ENCODE assay signal across 31 mouse cellular contexts in genomic region chr15:70425566-70425965, GRCm38 (mm10).
DNase-seq lines count a peak whose midpoint lies in the region; ATAC-seq and TF ChIP-seq lines count a peak whose summit lies in the region.
"Had no signal": no experiment of that assay in that cellular context is flagged by ENCODE, and none has a peak within 500 bp of the region (broad histone marks: within the 10 kb centered on the region; RNA-seq: fewer than 3 reads in every experiment).

No protein-coding gene starts in this region.

- no peak overlapping the region for H3K27ac ChIP-seq in forebrain, embryonic 14.5 days (ENCODE audit: low read depth, low read length)
- no peak overlapping the region for H3K27ac ChIP-seq in forebrain, embryonic 11.5 days (ENCODE audit: low read depth, low read length)
- no peak overlapping the region for H3K27ac ChIP-seq in midbrain, postnatal 0 days (ENCODE audit: low read depth, low read length)
- H3K27ac ChIP-seq in midbrain, embryonic 13.5 days, result no peak overlapping the region
- no peak overlapping the region for H3K27ac ChIP-seq in heart, embryonic 12.5 days (ENCODE audit: poor library complexity, severe bottlenecking)
- H3K27ac ChIP-seq: embryonic facial prominence, embryonic 13.5 days; forebrain, embryonic 10.5 days; forebrain, embryonic 15.5 days; heart, adult 2 months; heart, embryonic 10.5 days; hindbrain, embryonic 12.5 days had no signal

- WGBS in forebrain, embryonic 14.5 days, result 52% methylated on average over 1 of the region's 1 CpGs
- 65% methylated on average over 1 of the region's 1 CpGs for WGBS in forebrain, embryonic 11.5 days
- WGBS in midbrain, postnatal 0 days, result 37% methylated on average over 1 of the region's 1 CpGs
- WGBS in midbrain, embryonic 13.5 days, result 30% methylated on average over 1 of the region's 1 CpGs
- 78% methylated on average over 1 of the region's 1 CpGs for WGBS in heart, embryonic 12.5 days

- H3K4me3 ChIP-seq in forebrain, embryonic 14.5 days (ENCODE audit: low read depth, low read length), result no peak overlapping the region
- no peak overlapping the region for H3K4me3 ChIP-seq in forebrain, embryonic 11.5 days (ENCODE audit: low read depth, low read length)
- no peak overlapping the region for H3K4me3 ChIP-seq in midbrain, postnatal 0 days (ENCODE audit: low read depth, low read length)
- H3K4me3 ChIP-seq in midbrain, embryonic 13.5 days (replicated peaks), result no peak overlapping the region
- no peak overlapping the region for H3K4me3 ChIP-seq in heart, embryonic 12.5 days
- H3K4me3 ChIP-seq: embryonic facial prominence, embryonic 13.5 days; forebrain, embryonic 10.5 days; forebrain, embryonic 15.5 days; heart, adult 2 months; heart, embryonic 10.5 days; hindbrain, embryonic 12.5 days had no signal

- no peak for ATAC-seq in forebrain, embryonic 14.5 days
- no peak for ATAC-seq in forebrain, embryonic 11.5 days (replicated peaks; ENCODE audit: low FRiP score)
- ATAC-seq in midbrain, postnatal 0 days (ENCODE audit: low FRiP score), result no peak
- no peak for ATAC-seq in midbrain, embryonic 13.5 days
- no peak for ATAC-seq in heart, embryonic 12.5 days (ENCODE audit: insufficient number of reproducible peaks, low FRiP score)
- ATAC-seq: activated CD4-positive, CD25-positive, alpha-beta regulatory T cell, adult 4 months; forebrain, embryonic 15.5 days; hindbrain, embryonic 16.5 days; inflammation-experienced regulatory T-cells, adult 6 months; intestine, embryonic 16.5 days had no signal

- no peaks in the 10 kb centered on the region for H3K27me3 ChIP-seq in forebrain, embryonic 14.5 days (replicated peaks; ENCODE audit: control insufficient read depth, insufficient read depth, low read length)
- no peaks in the 10 kb centered on the region for H3K27me3 ChIP-seq in forebrain, embryonic 11.5 days (ENCODE audit: control insufficient read depth, insufficient read depth, low read length)
- H3K27me3 ChIP-seq in midbrain, postnatal 0 days (ENCODE audit: insufficient read depth, low read length), result no peaks in the 10 kb centered on the region
- H3K27me3 ChIP-seq in midbrain, embryonic 13.5 days, result no peaks in the 10 kb centered on the region
- no peaks in the 10 kb centered on the region for H3K27me3 ChIP-seq in heart, embryonic 12.5 days (replicated peaks)
- H3K27me3 ChIP-seq: CH12.LX; embryonic facial prominence, embryonic 13.5 days; forebrain, embryonic 15.5 days; hindbrain, embryonic 12.5 days had no signal

- DNase-seq in embryo, embryonic 10.5 days (ENCODE audit: low spot score), result peak; percentile 1
- no peak for DNase-seq in embryo, embryonic 9.5 days (ENCODE audit: extremely low spot score)
- DNase-seq in forebrain, embryonic 14.5 days (ENCODE audit: low spot score), result peak; percentile 1
- no peak for DNase-seq in forebrain, embryonic 11.5 days (ENCODE audit: low spot score)
- DNase-seq in midbrain, postnatal 0 days (ENCODE audit: low spot score), result peak; percentile 17
- DNase-seq in mesoderm, embryonic 11.5 days (ENCODE audit: low read depth, low spot score), result peak; percentile 43
- DNase-seq: adrenal gland, adult 8-10 months; adrenal gland, postnatal 36 days; B cell, adult 2 months; cerebellum, adult 11 months; cerebellum, adult 2 months; cerebellum, adult 9-11 months; cerebellum, postnatal 36 days; gastrocnemius, postnatal 10 days; gastrocnemius, postnatal 36 days; heart, adult 2 months; kidney, adult 18-20 months; kidney, adult 9 months had no signal

- no peak overlapping the region for H3K9ac ChIP-seq in forebrain, embryonic 14.5 days (ENCODE audit: low read length)
- H3K9ac ChIP-seq in forebrain, embryonic 11.5 days (ENCODE audit: low read length), result no peak overlapping the region
- H3K9ac ChIP-seq in midbrain, postnatal 0 days (replicated peaks; ENCODE audit: low read length, poor library complexity, severe bottlenecking), result no peak overlapping the region
- H3K9ac ChIP-seq in midbrain, embryonic 13.5 days (replicated peaks), result no peak overlapping the region
- H3K9ac ChIP-seq in heart, embryonic 12.5 days, result no peak overlapping the region
- H3K9ac ChIP-seq: embryonic facial prominence, embryonic 13.5 days; forebrain, embryonic 15.5 days; hindbrain, embryonic 12.5 days had no signal

- no peaks in the 10 kb centered on the region for H3K9me3 ChIP-seq in forebrain, embryonic 14.5 days (replicated peaks; ENCODE audit: control insufficient read depth, low read length)
- no peaks in the 10 kb centered on the region for H3K9me3 ChIP-seq in forebrain, embryonic 11.5 days (ENCODE audit: control insufficient read depth, low read length)
- H3K9me3 ChIP-seq in midbrain, postnatal 0 days (ENCODE audit: low read length), result no peaks in the 10 kb centered on the region
- H3K9me3 ChIP-seq in midbrain, embryonic 13.5 days, result no peaks in the 10 kb centered on the region
- no peaks in the 10 kb centered on the region for H3K9me3 ChIP-seq in heart, embryonic 12.5 days (replicated peaks)
- H3K9me3 ChIP-seq: embryonic facial prominence, embryonic 13.5 days; forebrain, embryonic 10.5 days; forebrain, embryonic 15.5 days; G1E; heart, embryonic 10.5 days; hindbrain, embryonic 12.5 days had no signal

- TF ChIP-seq CTCF in midbrain, postnatal 0 days (IDR thresholded peaks at IDR 0.05), result no peak

- H3K36me3 ChIP-seq in forebrain, embryonic 14.5 days (ENCODE audit: control insufficient read depth, insufficient read depth, low read length), result no peaks in the 10 kb centered on the region
- H3K36me3 ChIP-seq in forebrain, embryonic 11.5 days (ENCODE audit: control insufficient read depth, insufficient read depth, low read length), result no peaks in the 10 kb centered on the region
- no peaks in the 10 kb centered on the region for H3K36me3 ChIP-seq in midbrain, postnatal 0 days (ENCODE audit: insufficient read depth, low read length)
- H3K36me3 ChIP-seq in midbrain, embryonic 13.5 days, result no peaks in the 10 kb centered on the region
- H3K36me3 ChIP-seq in heart, embryonic 12.5 days, result no peaks in the 10 kb centered on the region
- H3K36me3 ChIP-seq: embryonic facial prominence, embryonic 13.5 days; forebrain, embryonic 10.5 days; forebrain, embryonic 15.5 days; G1E; heart, embryonic 10.5 days; hindbrain, embryonic 12.5 days had no signal

- no peak overlapping the region for H3K4me2 ChIP-seq in forebrain, embryonic 14.5 days (ENCODE audit: low read length)
- no peak overlapping the region for H3K4me2 ChIP-seq in forebrain, embryonic 11.5 days (ENCODE audit: low read depth, low read length, severe bottlenecking)
- no peak overlapping the region for H3K4me2 ChIP-seq in midbrain, postnatal 0 days (ENCODE audit: low read depth, low read length, poor library complexity, severe bottlenecking)
- no peak overlapping the region for H3K4me2 ChIP-seq in midbrain, embryonic 13.5 days (replicated peaks)
- H3K4me2 ChIP-seq in heart, embryonic 12.5 days, result no peak overlapping the region
- H3K4me2 ChIP-seq: embryonic facial prominence, embryonic 13.5 days; forebrain, embryonic 15.5 days; hindbrain, embryonic 12.5 days had no signal

- no peaks in the 10 kb centered on the region for H3K4me1 ChIP-seq in forebrain, embryonic 14.5 days (ENCODE audit: control insufficient read depth, insufficient read depth, low read length)
- H3K4me1 ChIP-seq in forebrain, embryonic 11.5 days (replicated peaks; ENCODE audit: control insufficient read depth, insufficient read depth, low read length), result no peaks in the 10 kb centered on the region
- no peaks in the 10 kb centered on the region for H3K4me1 ChIP-seq in midbrain, postnatal 0 days (ENCODE audit: insufficient read depth, low read length)
- no peaks in the 10 kb centered on the region for H3K4me1 ChIP-seq in midbrain, embryonic 13.5 days (replicated peaks)
- no peaks in the 10 kb centered on the region for H3K4me1 ChIP-seq in heart, embryonic 12.5 days (replicated peaks)
- H3K4me1 ChIP-seq: embryonic facial prominence, embryonic 13.5 days; forebrain, embryonic 15.5 days; heart, embryonic 10.5 days; hindbrain, embryonic 12.5 days had no signal

Comparison
In these comparisons a context has a peak if more than half of its experiments do, and no peak if none do; other contexts are left out.
1. DNase-seq: peak in embryo, embryonic 10.5 days (single experiment), forebrain, embryonic 14.5 days (single experiment), midbrain, postnatal 0 days (single experiment) and mesoderm, embryonic 11.5 days (single experiment); none in embryo, embryonic 9.5 days (single experiment) and forebrain, embryonic 11.5 days (single experiment).